Mouse (Mus musculus) CH12.LX (cell line): ENCODE results near the gene H2-T24. TPM values are rescaled to one million over a fixed set of nuclear protein-coding genes. Genes with fewer than 3 reads are reported as not detected.

ENCODE experiments used
- DNase-seq: peaks from one replicate; pipeline ENCODE4 v3.0.0-alpha.2; 2013; ENCODE audit errors: extremely low read depth
- H3K27ac ChIP-seq: 2 replicates; pipeline ENCODE4 v1.5.1; 2012; ENCODE audit warnings: low read depth, mild to moderate bottlenecking, control low read depth, moderate library complexity; ENCODE audit not compliant: insufficient read depth
- H3K27me3 ChIP-seq: replicated peaks from 2 replicates; pipeline ENCODE3; 2012; ENCODE audit warnings: inconsistent platforms
- H3K36me3 ChIP-seq, 2 experiments: replicated peaks in 1 of 2; 2 replicates each; pipeline versions ENCODE3 to v1.6.1; 2012; ENCODE audit warnings: inconsistent platforms in 1 of 2, low read length in 1 of 2, mild to moderate bottlenecking in 1 of 2, mixed read lengths in 1 of 2, moderate library complexity in 1 of 2; ENCODE audit not compliant: control insufficient read depth in 1 of 2, insufficient read depth in 1 of 2
- H3K4me1 ChIP-seq, 2 experiments: 2 replicates each; pipeline ENCODE4 v1.6.1; 2012; ENCODE audit warnings: inconsistent platforms in 1 of 2, moderate library complexity in 1 of 2; ENCODE audit not compliant: insufficient read depth in 2 of 2, control insufficient read depth in 1 of 2
- H3K4me2 ChIP-seq: 2 replicates; pipeline ENCODE4 v1.6.1; 2012; ENCODE audit warnings: low read depth, mild to moderate bottlenecking, control low read depth; ENCODE audit not compliant: poor library complexity, insufficient read depth, severe bottlenecking
- H3K4me3 ChIP-seq, 3 experiments: fragments of 150-350 bp in 1 of 3; sonication (generic) in 1 of 3; replicated peaks in 1 of 3; 2 replicates each; pipeline versions ENCODE3 to v1.5.1; 2011 to 2012; ENCODE audit warnings: low read depth in 2 of 3, low read length in 2 of 3, mild to moderate bottlenecking in 2 of 3, moderate library complexity in 2 of 3, control low read depth in 1 of 3, improper control_type of control experiment in 1 of 3, inconsistent platforms in 1 of 3, mixed read lengths in 1 of 3; ENCODE audit not compliant: poor library complexity in 1 of 3
- H3K79me2 ChIP-seq: replicated peaks from 2 replicates; pipeline ENCODE4 v1.6.1; 2012; ENCODE audit warnings: mild to moderate bottlenecking, moderate library complexity; ENCODE audit not compliant: control insufficient read depth, poor library complexity, insufficient read depth, severe bottlenecking; ENCODE audit errors: extremely low read depth
- H3K9ac ChIP-seq: 2 replicates; pipeline ENCODE4 v1.6.1; 2012; ENCODE audit warnings: low read depth, mild to moderate bottlenecking, control low read depth, moderate library complexity; ENCODE audit not compliant: insufficient read depth
- H3K9me3 ChIP-seq: replicated peaks from 2 replicates; pipeline ENCODE3; 2012; ENCODE audit warnings: low read length, inconsistent platforms, mixed read lengths
- BHLHE40 ChIP-seq: IDR thresholded peaks from 2 replicates; pipeline ENCODE4 v1.6.1; 2011; ENCODE audit warnings: mild to moderate bottlenecking, low read depth, low read length, improper control_type of control experiment
- CHD1 ChIP-seq: IDR thresholded peaks from 2 replicates; pipeline ENCODE4 v1.6.1; 2012; ENCODE audit warnings: low read depth, low read length, improper control_type of control experiment, inconsistent platforms
- CHD2 ChIP-seq: IDR thresholded peaks from 2 replicates; pipeline ENCODE4 v1.6.1; 2011; ENCODE audit warnings: low read length, improper control_type of control experiment
- CTCF ChIP-seq, 2 experiments: IDR thresholded peaks in 1 of 2; conservative IDR thresholded peaks in 1 of 2; 2 replicates each; pipeline ENCODE4 v1.5.1; 2011 to 2012; ENCODE audit warnings: low read depth in 2 of 2, low read length in 2 of 2, improper control_type of control experiment in 1 of 2, inconsistent platforms in 1 of 2, mild to moderate bottlenecking in 1 of 2, moderate library complexity in 1 of 2
- ELF1 ChIP-seq: IDR thresholded peaks from 2 replicates; pipeline ENCODE4 v1.6.1; 2014; ENCODE audit warnings: low read depth, mild to moderate bottlenecking, inconsistent platforms, low read length, improper control_type of control experiment
- EP300 ChIP-seq: IDR thresholded peaks from 2 replicates; pipeline ENCODE4 v1.6.1; 2011; ENCODE audit warnings: low read length, improper control_type of control experiment
- ETS1 ChIP-seq: conservative IDR thresholded peaks from 2 replicates; pipeline ENCODE4 v1.6.1; 2012; ENCODE audit warnings: low read depth, mild to moderate bottlenecking, inconsistent platforms, low read length, improper control_type of control experiment, moderate library complexity
- HCFC1 ChIP-seq: IDR thresholded peaks from 2 replicates; pipeline ENCODE4 v1.6.1; 2012; ENCODE audit warnings: low read depth, mild to moderate bottlenecking, inconsistent platforms, low read length, improper control_type of control experiment
- IRF4 ChIP-seq: IDR thresholded peaks from 2 replicates; pipeline ENCODE4 v1.6.1; 2014; ENCODE audit warnings: low read depth, mild to moderate bottlenecking, inconsistent platforms, low read length, improper control_type of control experiment
- JUN ChIP-seq: IDR thresholded peaks from 2 replicates; pipeline ENCODE4 v1.6.1; 2011; ENCODE audit warnings: low read depth, mild to moderate bottlenecking, low read length, improper control_type of control experiment, moderate library complexity; ENCODE audit not compliant: insufficient read depth
- KAT2A ChIP-seq: IDR thresholded peaks from 2 replicates; pipeline ENCODE4 v1.6.1; 2012; ENCODE audit warnings: low read length, improper control_type of control experiment, inconsistent platforms; ENCODE audit not compliant: insufficient replicate concordance
- MAFK ChIP-seq: IDR thresholded peaks from 2 replicates; pipeline ENCODE4 v1.6.1; 2011; ENCODE audit warnings: low read length, improper control_type of control experiment; ENCODE audit not compliant: insufficient replicate concordance
- MAX ChIP-seq: IDR thresholded peaks from 2 replicates; pipeline ENCODE4 v1.6.1; 2011; ENCODE audit warnings: low read length, improper control_type of control experiment
- MAZ ChIP-seq: IDR thresholded peaks from 2 replicates; pipeline ENCODE4 v1.6.1; 2012; ENCODE audit warnings: low read depth, mild to moderate bottlenecking, inconsistent platforms, low read length, improper control_type of control experiment, moderate library complexity
- MEF2A ChIP-seq: IDR thresholded peaks from 2 replicates; pipeline ENCODE4 v1.6.1; 2014; ENCODE audit warnings: low read depth, mild to moderate bottlenecking, inconsistent platforms, low read length, improper control_type of control experiment, borderline replicate concordance
- MXI1 ChIP-seq: IDR thresholded peaks from 2 replicates; pipeline ENCODE4 v1.6.1; 2011; ENCODE audit warnings: mild to moderate bottlenecking, low read depth, low read length, improper control_type of control experiment
- MYC ChIP-seq: IDR thresholded peaks from 2 replicates; pipeline ENCODE4 v1.6.1; 2011; ENCODE audit warnings: low read depth, mild to moderate bottlenecking, improper control_type of control experiment, low read length
- NELFE ChIP-seq: IDR thresholded peaks from 2 replicates; pipeline ENCODE4 v1.6.1; 2011; ENCODE audit warnings: low read depth, low read length, improper control_type of control experiment
- NRF1 ChIP-seq: IDR thresholded peaks from 2 replicates; pipeline ENCODE4 v1.6.1; 2014; ENCODE audit warnings: low read depth, mild to moderate bottlenecking, inconsistent platforms, low read length, improper control_type of control experiment, moderate library complexity
- POLR2A ChIP-seq: IDR thresholded peaks from 2 replicates; pipeline ENCODE4 v1.6.1; 2011; ENCODE audit warnings: low read depth, mild to moderate bottlenecking, improper control_type of control experiment, low read length
- POLR2AphosphoS2 ChIP-seq: IDR thresholded peaks from 2 replicates; pipeline ENCODE4 v1.6.1; 2011; ENCODE audit warnings: low read depth, low read length, improper control_type of control experiment
- RAD21 ChIP-seq: IDR thresholded peaks from 2 replicates; pipeline ENCODE4 v1.6.1; 2011; ENCODE audit warnings: low read depth, mild to moderate bottlenecking, low read length, improper control_type of control experiment, moderate library complexity
- SMC3 ChIP-seq: IDR thresholded peaks from 2 replicates; pipeline ENCODE4 v1.6.1; 2011; ENCODE audit warnings: low read depth, low read length, improper control_type of control experiment
- TBP ChIP-seq: conservative IDR thresholded peaks from 2 replicates; pipeline ENCODE4 v1.6.1; 2011; ENCODE audit warnings: low read depth, low read length, improper control_type of control experiment
- TCF12 ChIP-seq: IDR thresholded peaks from 2 replicates; pipeline ENCODE4 v1.6.1; 2014; ENCODE audit warnings: low read depth, mild to moderate bottlenecking, inconsistent platforms, low read length, improper control_type of control experiment
- UBTF ChIP-seq: IDR thresholded peaks from 2 replicates; pipeline ENCODE4 v1.6.1; 2012; ENCODE audit warnings: low read depth, mild to moderate bottlenecking, inconsistent platforms, low read length, improper control_type of control experiment, moderate library complexity
- USF2 ChIP-seq: conservative IDR thresholded peaks from 2 replicates; pipeline ENCODE4 v1.6.1; 2011; ENCODE audit warnings: low read depth, low read length, improper control_type of control experiment
- ZC3H11A ChIP-seq: IDR thresholded peaks from 2 replicates; pipeline ENCODE4 v1.6.1; 2012; ENCODE audit warnings: low read depth, mild to moderate bottlenecking, inconsistent platforms, low read length, improper control_type of control experiment
- dilution Hi-C: fragments of 300-500 bp; cut with MboI; formaldehyde crosslinking; loops from 2 replicates; pipeline ENCODE4 v1.14.3; 2020; ENCODE audit warnings: low sequenced_read_pairs; ENCODE audit not compliant: extremely low pct_unique_long_range_greater_than_20kb, extremely low pct_ligation_motif_present
- in situ Hi-C: fragments of 300-500 bp; cut with MboI; formaldehyde crosslinking; loops from 3 replicates; pipeline ENCODE4 v1.14.3; 2019; ENCODE audit warnings: low sequenced_read_pairs, low pct_ligation_motif_present, low pct_unique_long_range_greater_than_20kb, mixed read lengths
- polyA plus RNA-seq: library from polyadenylated mRNA; unstranded; fragments of >175 nt; gene quantifications from 2 replicates; pipeline ENCODE4 v1.2.1, GENCODE M21; 2012; ENCODE audit warnings: low read depth; ENCODE audit not compliant: insufficient read length
- total RNA-seq, 2 experiments: library from RNA; depleted of rRNA; stranded (reverse); fragments of 300-350 nt in 1 of 2; fragments of >200 nt in 1 of 2; gene quantifications; 2 replicates each; pipeline ENCODE4 v1.2.3; 2012 to 2014

The H2-T24 gene
- total and polyA plus RNA-seq, 3 experiments, result 7.6 to 9.8 (median 9.3) TPM

DNA sequence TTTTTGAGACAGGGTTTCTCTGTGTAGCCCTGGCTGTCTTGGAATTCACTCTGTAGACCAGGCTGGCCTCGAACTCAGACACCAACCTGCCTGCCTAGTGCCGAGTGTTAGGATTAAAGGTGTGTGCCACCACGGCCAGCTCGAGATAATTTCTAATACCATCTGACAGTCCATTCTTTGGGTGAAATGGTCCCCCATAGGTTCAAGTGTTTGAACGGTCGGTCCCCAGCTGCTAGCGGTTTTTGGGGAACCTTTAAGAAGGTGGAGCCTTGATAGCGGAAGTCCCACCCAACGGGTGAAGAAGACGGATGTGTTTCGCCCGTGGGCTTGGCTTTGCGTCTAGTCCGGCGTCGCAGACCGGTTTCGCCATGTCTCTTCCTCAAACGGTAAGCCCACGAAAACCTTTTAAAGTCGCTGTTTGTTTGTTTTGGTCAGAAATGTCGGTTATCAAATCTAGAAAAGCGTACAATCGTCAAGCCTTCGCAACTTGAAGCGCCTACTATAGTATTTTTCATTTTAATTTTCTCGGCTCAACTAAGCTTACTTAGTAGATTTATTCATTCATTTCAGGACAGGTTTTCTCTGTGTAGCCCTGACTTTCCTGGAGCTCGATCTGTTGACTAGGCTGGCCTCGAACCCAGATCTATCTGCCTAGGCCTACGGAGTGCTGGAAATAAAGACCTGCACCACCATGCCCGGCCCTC is 26.0 kb downstream of the H2-T24 start (continued):
- TF ChIP-seq POLR2AphosphoS2, result peak; percentile 82; the same call in 1 of the 2 replicates
- TF ChIP-seq CHD2, result no peak
- TF ChIP-seq CHD1, result peak; percentile 79; the same call in 1 of the 2 replicates
- no peak for TF ChIP-seq MYC
- TF ChIP-seq POLR2A, result peak; percentile 92

DNA sequence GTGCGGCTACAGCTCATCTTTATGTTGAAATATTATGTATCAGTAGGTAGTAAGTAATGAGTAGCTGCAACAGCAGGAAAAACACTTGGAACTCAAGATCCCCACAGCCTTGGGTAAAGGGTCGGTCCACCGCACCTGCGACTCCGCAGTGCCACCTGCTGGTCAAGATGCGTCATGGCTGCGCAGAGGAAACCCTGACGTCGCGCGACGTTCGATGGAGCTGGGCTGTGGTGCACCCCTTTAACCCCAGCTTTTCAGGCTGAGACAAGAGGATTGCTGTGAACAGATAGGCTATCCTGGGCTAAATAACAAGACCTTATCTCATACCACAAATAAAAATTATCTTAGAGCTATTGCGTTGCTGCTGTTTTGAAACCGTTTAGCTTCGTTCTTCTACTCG is 26.7 kb downstream of the H2-T24 start:
- TF ChIP-seq BHLHE40 (no peak), JUN (no peak), MXI1 (no peak), CHD1 (no peak), CHD2 (no peak), ELF1 (peak; percentile 25; the same call in 1 of the 2 replicates), KAT2A (no peak), RAD21 (peak; percentile 82), MEF2A (0 out of 2 replicates have a peak, but pooled peaks have one; percentile 15), NELFE (no peak; the same call in 1 of the 2 replicates), IRF4 (peak; percentile 16; the same call in 1 of the 2 replicates), EP300 (no peak), UBTF (no peak), TBP (no peak), USF2 (no peak), HCFC1 (no peak), ETS1 (no peak), MAFK (no peak), CTCF (conservative IDR thresholded peaks at IDR 0.05 in 1 of 2, IDR thresholded peaks at IDR 0.05 in 1 of 2; ENCODE audit: low read depth in 2 of 2, low read length in 2 of 2) (peak; percentile 92 to 95), POLR2A (no peak), SMC3 (peak; percentile 89), MAX (no peak), TCF12 (peak; percentile 48; the same call in 1 of the 2 replicates), MAZ (no peak), ZC3H11A (peak; percentile 22; the same call in 1 of the 2 replicates), NRF1 (peak; percentile 40; the same call in 1 of the 2 replicates)
- no peaks in the 10 kb centered on the region for H3K9me3 ChIP-seq
- peaks cover 4 to 18% of the 10 kb centered on the region in 2 experiments for H3K36me3 ChIP-seq
- H3K27me3 ChIP-seq, result no peaks in the 10 kb centered on the region
- dilution Hi-C loops, result no loop called here
- H3K9ac ChIP-seq, result no peak overlapping the region
- H3K4me2 ChIP-seq, result peak overlapping the region; percentile 57; the same call in 1 of the 2 replicates
- H3K4me1 ChIP-seq, result peaks cover 4 to 10% of the 10 kb centered on the region in 2 experiments; a peak in 2 of 4 replicates
- in situ Hi-C loops, result no loop called here
- H3K27ac ChIP-seq, result no peak overlapping the region
- peak overlapping the region; percentile 44 to 73 (median 48) for H3K4me3 ChIP-seq
- peaks cover 24% of the 10 kb centered on the region for H3K79me2 ChIP-seq
- peak; percentile 79 for DNase-seq
